Mouse (Mus musculus) gastrocnemius, adult 8-10 months (tissue): ENCODE results near the gene Limch1. TPM values are rescaled to one million over a fixed set of nuclear protein-coding genes. Genes with fewer than 3 reads are reported as not detected.
A peak's percentile ranks its signal among the peaks of the same experiment; 100 is the strongest.

Experiments
- DNase-seq, 2 experiments: peaks; one replicate each; pipeline ENCODE4 v3.0.0; 2022; ENCODE audit warnings: low spot score in 2 of 2
- total RNA-seq, 4 experiments: library from RNA; stranded (reverse); gene quantifications; 2 replicates each; pipeline ENCODE4 v1.2.4; 2022

Gene Limch1
- total RNA-seq = 100 to 1,000 TPM; 110 to 128 (median 121) TPM

- DNase-seq = peak; percentile 80 to 89
Observed at GRCm38 (mm10) chr5:66745390-66745995, at the start of gene Limch1. TSS of gene Limch1 (plus strand) at chr5:66745827.

GRCm38 (mm10) chr5:66697119-66697518 is 48.5 kb upstream of the Limch1 start:
- no peak for DNase-seq

- DNase-seq = no peak
Observed at GRCm38 (mm10) chr5:66699911-66700310, 45.7 kb upstream of the Limch1 start.

GRCm38 (mm10) chr5:66701951-66702350 is 43.7 kb upstream of the Limch1 start:
- DNase-seq = no peak

GRCm38 (mm10) chr5:66703317-66704004 is 42.2 kb upstream of the Limch1 start:
- DNase-seq = no peak

GRCm38 (mm10) chr5:66707859-66708258 is 37.8 kb upstream of the Limch1 start:
- DNase-seq = no peak

GRCm38 (mm10) chr5:66710445-66711019 is 35.1 kb upstream of the Limch1 start:
- no peak for DNase-seq

GRCm38 (mm10) chr5:66712801-66713200 is 32.8 kb upstream of the Limch1 start:
- DNase-seq = peak in 1 of 2 experiments; percentile 19

GRCm38 (mm10) chr5:66715498-66715931 is 30.1 kb upstream of the Limch1 start:
- DNase-seq = no peak

GRCm38 (mm10) chr5:66717931-66718330 is 27.7 kb upstream of the Limch1 start:
- DNase-seq = no peak

GRCm38 (mm10) chr5:66718413-66718812 is 27.2 kb upstream of the Limch1 start:
- no peak for DNase-seq

GRCm38 (mm10) chr5:66718880-66719279 is 26.7 kb upstream of the Limch1 start:
- no peak for DNase-seq

GRCm38 (mm10) chr5:66720921-66721320 is 24.7 kb upstream of the Limch1 start:
- no peak for DNase-seq

- DNase-seq = no peak
Observed at GRCm38 (mm10) chr5:66722586-66722985, 23.0 kb upstream of the Limch1 start.

- DNase-seq = no peak
Observed at GRCm38 (mm10) chr5:66723037-66723436, 22.6 kb upstream of the Limch1 start.

GRCm38 (mm10) chr5:66723626-66724025 is 22.0 kb upstream of the Limch1 start:
- DNase-seq = no peak

GRCm38 (mm10) chr5:66729306-66729705 is 16.3 kb upstream of the Limch1 start:
- no peak for DNase-seq

GRCm38 (mm10) chr5:66730621-66731301 is 14.9 kb upstream of the Limch1 start:
- no peak for DNase-seq

- no peak for DNase-seq
Observed at GRCm38 (mm10) chr5:66731302-66731697, 14.3 kb upstream of the Limch1 start.

GRCm38 (mm10) chr5:66733556-66733955 is 12.1 kb upstream of the Limch1 start:
- no peak for DNase-seq

- no peak for DNase-seq
Observed at GRCm38 (mm10) chr5:66739376-66739775, 6.3 kb upstream of the Limch1 start.
